Mouse (Mus musculus) olfactory bulb, adult 2 months (tissue): ENCODE results near the gene Nipal1.

ENCODE experiments used
- CTCF ChIP-seq: fragments of 200-500 bp; IDR thresholded peaks from 2 replicates; pipeline ENCODE4 v1.5.1; 2012; ENCODE audit warnings: low read depth, mild to moderate bottlenecking, low read length, moderate library complexity; ENCODE audit not compliant: insufficient read depth
- POLR2A ChIP-seq: fragments of 200-500 bp; IDR thresholded peaks from 2 replicates; pipeline ENCODE4 v1.6.1; 2012; ENCODE audit warnings: mild to moderate bottlenecking, low read depth, low read length, moderate library complexity; ENCODE audit not compliant: insufficient read depth

DNA sequence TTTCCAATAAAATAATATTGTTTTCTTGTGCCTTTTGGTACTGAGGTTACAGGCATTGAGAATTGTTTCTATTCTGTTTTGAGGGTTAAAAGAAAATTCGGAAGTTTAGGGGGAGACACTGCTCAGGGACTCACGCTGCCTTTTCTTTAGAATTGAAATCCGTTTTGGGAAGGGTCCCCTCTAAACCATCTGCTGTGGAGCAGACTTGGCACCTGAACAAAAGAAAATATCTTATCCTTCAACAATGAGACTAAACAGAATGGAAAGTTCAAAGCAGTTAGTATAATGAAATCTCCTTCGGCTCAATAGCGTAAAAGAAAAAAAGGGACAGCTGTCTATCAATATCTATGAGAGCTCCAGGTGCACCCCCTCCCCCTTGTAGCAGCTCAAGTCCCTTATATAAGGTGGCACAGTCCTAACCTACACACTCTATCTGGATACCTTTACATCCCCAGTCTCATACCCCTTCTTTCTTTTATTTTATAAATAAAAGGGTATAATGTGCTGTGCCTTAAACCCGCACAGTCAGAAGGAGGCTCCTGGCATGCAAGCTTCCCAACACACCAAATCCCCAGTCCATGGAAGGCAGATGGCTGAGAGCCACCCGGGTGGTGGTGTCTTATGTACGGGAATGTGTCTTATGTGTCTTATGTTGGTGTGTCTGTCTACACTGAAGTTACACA is 23.6 kb downstream of the Nipal1 start:
- TF ChIP-seq CTCF = no peak
- no peak for TF ChIP-seq POLR2A
